Mouse (Mus musculus) bone marrow, adult 2 months (tissue): ENCODE data around the gene Olfr1417.

ENCODE experiments used
- CTCF ChIP-seq: fragments of 200-500 bp; IDR thresholded peaks from 2 replicates; pipeline ENCODE4 v1.5.1; 2011; ENCODE audit warnings: low read length, control low read depth; ENCODE audit not compliant: control insufficient read depth, insufficient read depth
- POLR2A ChIP-seq: fragments of 200-500 bp; IDR thresholded peaks from 2 replicates; pipeline ENCODE4 v1.6.1; 2011; ENCODE audit warnings: low read depth, mild to moderate bottlenecking, control low read depth, low read length, borderline replicate concordance; ENCODE audit not compliant: control insufficient read depth

DNA sequence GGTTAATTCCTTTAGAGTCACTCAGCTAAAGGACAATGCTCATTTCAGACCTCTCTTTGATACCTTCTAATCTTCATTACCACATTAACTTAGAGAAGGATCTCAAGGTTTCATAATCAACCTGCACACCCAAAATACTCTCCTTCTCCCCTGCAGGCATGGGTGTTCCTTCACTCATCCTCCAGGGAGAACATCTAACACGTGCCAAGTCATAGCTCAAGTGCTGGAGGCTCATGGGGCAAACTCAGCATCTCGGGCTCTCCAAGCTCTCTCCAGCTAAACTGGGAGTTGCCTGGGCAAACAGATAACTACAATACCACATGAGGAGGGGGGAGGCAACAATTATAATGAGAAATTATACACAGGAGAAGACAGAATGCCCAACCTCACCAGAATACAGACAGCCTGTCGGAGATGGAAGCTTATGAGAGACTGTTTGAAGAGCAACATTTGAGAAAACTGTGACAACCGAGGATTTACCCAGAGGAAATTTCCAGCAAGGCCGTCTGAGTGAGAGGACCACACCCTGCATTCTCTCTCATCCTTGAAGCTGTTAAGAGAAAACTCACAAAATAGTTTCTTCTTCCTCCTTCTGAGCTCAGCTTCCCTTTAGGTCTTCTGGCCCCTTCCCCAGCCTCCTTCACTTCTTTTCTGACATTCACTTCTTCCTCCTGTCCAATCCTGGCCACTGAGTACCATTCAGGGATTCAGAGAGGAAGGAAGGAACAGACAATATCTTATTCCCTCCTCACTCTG lies 28.8 kb downstream of the Olfr1417 start:
- TF ChIP-seq POLR2A = no peak
- TF ChIP-seq CTCF = no peak
